Mouse (Mus musculus) brain, embryonic 14.5 days (tissue): ENCODE measurements around the gene Ttc39d. TPM values are rescaled to one million over a fixed set of nuclear protein-coding genes. Genes with fewer than 3 reads are reported as not detected.

ENCODE experiments used
- DNase-seq: peaks from one replicate; pipeline ENCODE4 v3.0.0-alpha.2; 2011; ENCODE audit warnings: low read depth
- CTCF ChIP-seq: fragments of 200-500 bp; IDR thresholded peaks from 2 replicates; pipeline ENCODE4 v1.5.1; 2012; ENCODE audit warnings: inconsistent platforms, mild to moderate bottlenecking, moderate library complexity, borderline replicate concordance; ENCODE audit not compliant: insufficient read depth, insufficient read length; ENCODE audit errors: extremely low read depth
- POLR2A ChIP-seq: fragments of 200-500 bp; IDR thresholded peaks from 2 replicates; pipeline ENCODE4 v1.6.1; 2012; ENCODE audit warnings: mild to moderate bottlenecking, inconsistent platforms, borderline replicate concordance; ENCODE audit not compliant: poor library complexity, insufficient read depth, insufficient read length, severe bottlenecking; ENCODE audit errors: extremely low read depth
- polyA plus RNA-seq: library from polyadenylated mRNA; depleted of rRNA; stranded (reverse); fragments of >200 nt; gene quantifications from 2 replicates; pipeline ENCODE4 v1.2.3, GENCODE M21; 2012

The Ttc39d gene
- polyA plus RNA-seq, 1 experiment = 0.05 TPM

DNA sequence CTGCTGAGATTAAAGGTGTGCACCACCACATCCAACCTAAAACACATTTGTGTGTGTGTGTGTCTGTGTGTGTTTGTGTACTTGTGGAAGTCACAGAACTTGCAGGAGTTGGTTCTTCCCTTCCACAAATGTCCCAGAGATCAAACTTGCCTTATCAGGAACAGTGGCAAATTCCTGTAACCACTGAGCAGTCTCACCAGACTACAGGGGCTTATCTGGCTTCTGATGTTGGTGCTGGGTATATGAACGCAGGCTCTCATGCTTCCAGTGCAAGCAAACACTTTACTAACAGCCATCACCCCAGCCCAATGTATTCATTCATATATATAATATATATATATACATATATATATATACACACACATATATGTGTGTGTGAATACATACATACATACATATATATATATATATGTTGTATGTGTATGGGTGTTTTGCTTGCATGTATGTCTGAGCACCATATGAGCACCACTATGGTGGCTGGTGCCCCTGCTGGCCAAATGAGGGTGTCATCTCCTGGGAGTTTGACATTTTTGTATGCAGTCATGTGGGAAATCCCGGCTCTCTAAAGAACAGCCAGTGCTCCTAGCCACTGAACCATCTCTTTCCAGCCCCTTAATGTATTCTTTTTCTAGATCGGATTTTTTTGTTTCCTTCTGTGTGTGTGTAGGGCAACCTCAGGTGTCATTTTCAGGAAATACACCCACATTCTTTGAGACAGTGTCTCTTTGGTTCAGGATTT, 14.8 kb downstream of the Ttc39d start:
- TF ChIP-seq CTCF (peak; percentile 17; the same call in 1 of the 2 replicates), POLR2A (no peak)
- DNase-seq = peak; percentile 10

DNA sequence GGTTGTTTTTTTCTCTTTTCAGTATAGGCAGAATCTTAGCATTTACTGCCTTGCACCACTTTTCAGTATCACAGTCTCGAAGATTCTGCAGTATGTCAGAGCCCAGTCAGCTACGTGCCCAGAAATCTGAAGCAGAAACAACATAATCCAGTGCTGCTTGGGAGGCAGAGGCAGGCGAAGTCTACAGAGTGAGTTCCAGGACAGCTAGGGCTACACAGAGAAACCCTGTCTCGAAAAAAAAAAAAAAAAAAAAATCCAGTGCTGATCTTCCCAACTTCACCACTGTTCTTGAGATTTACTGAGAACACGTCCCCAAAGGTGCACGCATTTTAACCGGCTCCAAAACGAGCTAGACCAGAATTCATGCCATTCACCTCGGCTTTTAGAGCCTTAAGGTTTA, 16.6 kb downstream of the Ttc39d start:
- no peak for DNase-seq
- TF ChIP-seq CTCF (no peak), POLR2A (no peak)

DNA sequence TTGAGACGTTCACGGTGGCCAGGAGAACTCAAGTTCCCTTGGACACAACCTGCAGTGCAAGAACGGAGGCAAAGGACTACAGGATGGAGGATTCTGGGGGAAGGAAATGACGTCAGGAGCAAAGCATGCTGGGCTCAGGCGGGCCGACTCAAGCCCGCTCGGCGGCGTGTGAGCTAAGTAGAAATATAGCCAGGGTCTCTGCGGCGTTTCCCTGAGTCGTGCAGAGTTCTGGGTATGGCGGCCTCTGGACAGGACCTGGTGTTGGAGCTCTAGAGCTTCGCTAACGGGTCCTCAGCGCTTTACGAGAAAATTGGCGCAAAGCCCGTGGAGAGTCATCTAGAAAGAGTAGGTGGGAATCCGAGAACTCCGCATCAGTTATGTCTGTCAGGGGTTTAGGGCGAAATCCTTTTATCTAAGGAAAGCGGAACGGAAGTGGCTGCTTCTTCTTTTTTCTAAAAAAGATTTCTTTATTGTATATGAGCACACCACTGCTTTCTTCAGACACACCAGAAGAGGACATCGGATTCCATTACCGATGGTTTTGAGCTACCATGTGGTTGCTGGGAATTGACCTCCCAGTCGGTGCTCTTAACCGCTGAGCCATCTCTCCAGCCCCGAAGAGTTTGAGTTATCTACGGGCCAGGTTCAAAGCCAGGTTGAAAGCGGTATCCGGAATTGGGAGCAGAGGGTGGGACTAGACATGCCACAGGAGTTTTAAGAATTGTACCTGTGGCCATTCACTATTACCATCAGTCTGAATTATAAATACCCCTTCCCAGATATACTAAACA, 17.3 kb downstream of the Ttc39d start, which contains the start of gene Gemin6:
Gemin6 (plus strand) TSS at position 116 of the 791 bp plus-strand sequence.
- TF ChIP-seq CTCF (no peak), POLR2A (peak; percentile 63; the same call in 1 of the 2 replicates)
- peak; percentile 98 for DNase-seq

DNA sequence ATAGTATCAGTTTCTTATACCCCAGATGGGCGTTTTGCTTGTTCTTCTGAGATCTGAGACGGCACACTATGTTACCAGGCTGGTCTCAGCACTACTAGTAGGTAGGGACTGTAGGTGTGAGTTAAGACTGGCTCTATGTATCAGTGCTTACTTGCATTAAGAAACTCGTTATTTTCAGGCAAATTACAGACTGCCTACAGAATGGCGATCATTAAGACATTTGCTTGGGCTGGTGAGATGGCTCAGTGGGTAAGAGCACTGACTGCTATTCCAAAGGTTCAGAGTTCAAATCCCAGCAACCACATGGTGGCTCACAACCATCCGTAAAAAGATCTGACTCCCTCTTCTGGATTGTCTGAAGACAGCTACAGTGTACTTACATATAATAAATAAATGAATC, 17.9 kb downstream of the Ttc39d start:
- peak; percentile 7 for DNase-seq

DNA sequence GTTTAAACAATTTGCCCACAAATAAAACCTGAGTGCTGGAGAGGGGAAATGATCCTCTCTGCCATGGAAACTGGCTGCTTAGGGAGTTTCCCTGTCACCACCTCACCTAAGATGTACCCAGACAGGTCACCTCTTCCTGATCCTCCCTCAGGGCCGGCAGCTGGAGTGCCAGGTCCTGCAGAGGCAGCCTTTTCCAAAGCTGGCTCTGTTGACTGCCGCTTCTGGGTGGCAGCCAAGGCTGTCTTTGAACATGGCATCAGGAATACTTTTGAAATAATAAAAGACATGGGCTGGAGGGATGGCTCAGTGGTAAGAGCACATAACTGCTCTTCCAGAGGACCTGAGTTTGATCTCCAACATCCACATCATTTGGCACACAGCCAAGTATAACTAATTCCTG, 22.1 kb downstream of the Ttc39d start:
- peak; percentile 44 for DNase-seq
- TF ChIP-seq CTCF = no peak

DNA sequence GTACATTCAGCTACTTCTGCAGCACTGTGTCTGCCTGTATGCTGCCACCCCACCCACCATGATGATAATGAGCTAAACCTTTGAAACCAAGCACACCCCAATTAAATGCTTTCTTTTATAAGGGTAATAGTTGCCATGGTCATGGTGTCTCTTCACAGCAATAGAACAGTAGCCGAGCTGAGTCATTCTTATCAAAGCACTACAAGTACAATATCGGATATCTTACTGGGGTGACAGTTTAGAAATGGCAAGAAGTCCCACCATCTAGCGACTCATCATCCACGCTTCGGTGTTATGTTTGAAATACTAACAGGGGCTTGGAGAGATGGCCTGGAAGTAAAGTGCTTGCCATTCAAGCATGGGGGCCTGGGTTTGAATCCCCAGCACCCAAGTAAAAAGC, 26.6 kb downstream of the Ttc39d start:
- TF ChIP-seq POLR2A = no peak
- DNase-seq = no peak

DNA sequence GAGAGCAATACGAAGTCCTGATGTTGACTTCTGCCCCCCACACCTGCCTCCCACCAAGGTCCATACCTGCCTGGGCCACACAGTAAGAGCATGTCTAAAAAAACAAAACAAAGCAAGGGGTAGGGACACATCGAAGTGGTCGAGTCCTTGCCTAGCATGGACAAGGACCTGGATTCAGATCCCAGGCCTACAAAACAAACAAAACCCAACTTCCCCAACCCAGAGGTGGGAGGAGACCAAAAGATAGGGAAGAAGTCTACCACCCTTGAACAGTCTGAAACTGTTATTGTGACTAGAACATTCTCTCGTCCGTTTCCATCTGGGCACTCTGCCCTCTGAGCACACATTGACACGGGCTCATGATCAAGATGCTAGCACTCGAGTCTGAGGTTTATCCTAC, 27.1 kb downstream of the Ttc39d start:
- TF ChIP-seq CTCF (no peak), POLR2A (no peak)
- no peak for DNase-seq

DNA sequence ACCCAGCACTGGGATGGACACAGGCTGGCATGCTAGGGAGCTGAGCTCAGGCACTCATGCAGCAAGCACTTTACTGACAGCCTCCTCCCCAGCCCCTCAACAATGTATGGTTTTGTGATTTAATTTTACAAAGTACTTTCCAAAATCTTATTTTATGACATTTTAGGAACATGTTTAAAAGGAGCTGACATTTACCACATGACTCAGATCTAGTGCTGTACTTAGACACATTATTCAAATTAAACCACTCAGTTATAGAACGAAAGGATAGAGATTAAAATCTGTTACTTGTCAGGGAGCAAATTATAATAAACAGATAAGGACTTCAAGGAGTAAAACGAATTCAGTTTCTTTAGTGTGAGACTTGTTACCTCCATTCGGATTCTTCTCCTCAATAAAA, 28.2 kb downstream of the Ttc39d start:
- DNase-seq = no peak
- TF ChIP-seq POLR2A = no peak
- TF ChIP-seq CTCF = no peak

DNA sequence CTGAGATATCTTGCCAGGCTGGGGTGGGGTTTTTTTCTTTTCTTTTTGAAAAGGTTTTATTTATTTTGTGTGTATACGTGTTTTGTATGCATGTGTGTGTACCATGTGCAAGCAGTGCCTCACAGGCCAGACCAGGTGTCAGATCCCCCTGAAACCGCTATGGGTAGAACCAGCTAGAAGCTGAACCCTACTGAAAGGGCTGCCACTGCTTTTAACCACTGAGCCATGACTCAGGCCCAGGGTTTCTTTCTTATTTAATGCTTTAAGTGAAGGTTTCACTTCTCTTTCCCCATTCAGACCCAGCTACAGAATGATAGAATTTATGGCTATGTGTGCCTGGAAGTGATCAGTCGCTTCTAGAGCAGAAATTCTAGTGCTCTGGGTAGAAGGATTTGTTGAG, 29.5 kb downstream of the Ttc39d start:
- DNase-seq = no peak
- TF ChIP-seq POLR2A (no peak), CTCF (no peak)

DNA sequence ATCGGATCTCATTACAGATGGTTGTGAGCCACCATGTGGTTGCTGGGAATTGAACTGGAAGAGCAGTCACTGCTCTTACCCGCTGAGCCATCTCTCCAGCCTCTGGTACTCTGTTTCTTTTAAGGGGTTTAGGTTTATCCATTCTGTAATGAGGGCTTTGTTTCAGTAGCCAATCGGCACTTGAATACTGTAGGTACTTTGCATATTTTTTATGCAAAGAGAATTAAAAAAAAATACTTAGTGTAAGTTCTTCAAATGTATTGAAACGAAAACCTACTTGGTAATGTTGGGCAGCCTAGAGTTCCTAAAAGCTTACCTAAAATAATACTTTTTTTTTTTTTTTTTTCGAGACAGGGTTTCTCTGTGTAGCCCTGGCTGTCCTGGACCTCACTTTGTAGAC, 30.2 kb downstream of the Ttc39d start:
- no peak for TF ChIP-seq POLR2A
- no peak for TF ChIP-seq CTCF

DNA sequence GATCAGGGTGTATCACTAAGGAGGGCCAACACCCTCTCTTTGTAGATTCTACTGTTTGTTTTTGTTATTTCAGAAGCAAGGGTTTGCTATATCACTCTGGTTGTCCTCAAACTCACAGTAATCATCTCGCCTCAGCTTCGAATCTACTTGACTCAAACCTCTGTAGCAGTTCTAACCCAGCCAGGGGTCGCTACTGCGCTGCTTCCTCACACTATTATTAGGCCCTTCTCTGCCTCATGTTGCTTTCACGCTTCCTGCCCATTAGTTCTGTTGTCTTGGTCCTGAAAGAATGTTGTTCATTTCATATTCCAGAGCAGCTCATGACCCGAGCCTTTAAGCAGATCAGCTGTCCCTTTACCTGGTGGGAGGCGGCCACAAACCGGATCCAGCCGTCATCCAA, 34.3 kb downstream of the Ttc39d start:
- TF ChIP-seq POLR2A (no peak), CTCF (no peak)
- no peak for DNase-seq

More for the DNA sequence above, 30.2 kb downstream of the Ttc39d start:
- no peak for DNase-seq

DNA sequence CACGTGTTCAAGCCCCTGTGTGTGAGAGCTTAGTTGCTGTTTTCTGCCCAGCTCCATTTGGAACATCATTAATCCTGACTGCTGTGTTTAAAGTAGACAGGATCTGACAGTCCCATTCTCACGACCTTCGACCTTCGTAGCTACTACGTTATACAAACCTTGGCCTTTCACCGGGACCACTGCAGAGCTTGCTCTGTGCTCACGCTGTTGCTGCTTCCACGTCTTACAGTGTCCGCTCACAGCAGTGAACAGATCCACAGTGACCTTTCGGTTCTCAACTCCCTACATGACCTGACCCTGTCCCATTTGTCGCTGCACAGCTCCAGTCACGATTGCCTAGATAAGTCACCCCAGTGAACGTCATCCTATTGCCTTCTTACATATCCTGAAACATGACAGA, 35.9 kb downstream of the Ttc39d start:
- no peak for DNase-seq
- TF ChIP-seq CTCF = no peak
